Mouse (Mus musculus): ENCODE results near the gene 9130019O22Rik. TPM values are rescaled to one million over a fixed set of nuclear protein-coding genes. Genes with fewer than 3 reads are reported as not detected.

9130019O22Rik gene
- polyA plus RNA-seq, 1 experiment, result 3.2 TPM

DNA sequence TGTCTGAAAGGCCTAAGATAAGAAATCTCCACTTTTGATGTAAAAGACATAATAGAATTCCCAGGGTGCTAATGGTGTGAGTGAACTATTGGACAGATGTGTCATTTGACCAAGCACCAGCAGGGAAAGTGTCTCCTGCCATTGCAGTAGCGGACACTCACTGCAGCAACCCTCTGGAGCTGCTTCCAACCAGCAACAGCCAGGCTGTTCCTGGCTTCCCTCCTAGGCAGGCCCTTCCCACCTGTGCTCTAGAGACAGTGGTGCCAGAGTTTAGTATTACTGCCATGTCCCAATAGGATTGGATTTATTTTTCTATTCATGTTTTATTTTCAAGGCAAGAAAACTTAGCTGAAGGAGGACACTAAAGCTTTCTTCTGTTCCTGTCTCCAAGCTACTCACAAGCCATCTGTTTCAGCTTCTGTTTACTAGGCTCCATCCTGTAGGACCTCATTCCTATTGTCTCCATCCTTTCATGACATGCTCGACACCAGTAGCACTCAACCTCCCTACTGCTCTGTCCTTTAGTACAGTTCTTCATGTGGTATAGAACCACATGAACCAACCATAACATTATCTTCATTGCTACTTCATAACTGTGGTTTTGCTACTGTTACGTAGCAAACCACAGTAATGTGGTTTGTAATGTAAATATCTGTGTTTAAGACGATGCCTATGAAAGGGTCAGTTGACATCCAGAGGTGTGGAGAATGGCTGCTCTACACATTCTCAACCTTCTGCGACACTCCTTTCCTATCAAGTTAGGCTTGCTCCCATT, 35.5 kb downstream of the 9130019O22Rik start:
- no peak overlapping the region for H3K4me3 ChIP-seq (ENCODE audit: extremely low read depth, insufficient read depth, insufficient read length)
- no peaks in the 10 kb centered on the region for H3K36me3 ChIP-seq (ENCODE audit: control insufficient read depth, insufficient read depth, low read length)
- no peaks in the 10 kb centered on the region; the same call in 1 of the 2 replicates for H3K27me3 ChIP-seq (ENCODE audit: control insufficient read depth, insufficient read depth, low read length)
- WGBS, result 48% methylated on average over 5 of the region's 5 CpGs
- no peak for TF ChIP-seq CTCF (IDR thresholded peaks at IDR 0.05; ENCODE audit: extremely low read depth, insufficient read depth, insufficient read length, insufficient replicate concordance)
- TF ChIP-seq POLR2A (IDR thresholded peaks at IDR 0.05; ENCODE audit: low read depth, low read length), result no peak
- no peak for DNase-seq (ENCODE audit: low read depth in 1 of 2, low spot score in 2 of 2)
- no peak overlapping the region for H3K27ac ChIP-seq (ENCODE audit: insufficient read depth, low read length)
- no peaks in the 10 kb centered on the region for H3K4me1 ChIP-seq (ENCODE audit: control insufficient read depth, insufficient read depth, insufficient read length)

- no peaks in the 10 kb centered on the region for H3K4me1 ChIP-seq (ENCODE audit: control insufficient read depth, insufficient read depth, insufficient read length)
- DNase-seq (ENCODE audit: low read depth in 1 of 2, low spot score in 2 of 2), result no peak
- H3K36me3 ChIP-seq (ENCODE audit: control insufficient read depth, insufficient read depth, low read length), result no peaks in the 10 kb centered on the region
- 56% methylated on average over 8 of the region's 8 CpGs for WGBS
- TF ChIP-seq POLR2A (IDR thresholded peaks at IDR 0.05; ENCODE audit: low read depth, low read length) (no peak), CTCF (IDR thresholded peaks at IDR 0.05; ENCODE audit: extremely low read depth, insufficient read depth, insufficient read length, insufficient replicate concordance) (no peak)
- no peak overlapping the region for H3K27ac ChIP-seq (ENCODE audit: insufficient read depth, low read length)
- H3K27me3 ChIP-seq (ENCODE audit: control insufficient read depth, insufficient read depth, low read length), result no peaks in the 10 kb centered on the region
- H3K4me3 ChIP-seq (ENCODE audit: extremely low read depth, insufficient read depth, insufficient read length), result no peak overlapping the region
Observed at GRCm38 (mm10) chr7:127346676-127347075, 40.3 kb downstream of the 9130019O22Rik start.

- DNase-seq (ENCODE audit: low read depth in 1 of 2, low spot score in 2 of 2), result peak; percentile 50 to 85
- Histone ChIP-seq H3K4me3 (ENCODE audit: extremely low read depth, insufficient read depth, insufficient read length) (peak within 1 kb of the TSS; percentile 76), H3K27ac (ENCODE audit: insufficient read depth, low read length) (peak within 1 kb of the TSS; percentile 81), H3K4me1 (ENCODE audit: control insufficient read depth, insufficient read depth, insufficient read length) (no peaks in the 10 kb centered on the region), H3K36me3 (ENCODE audit: control insufficient read depth, insufficient read depth, low read length) (no peaks in the 10 kb centered on the region), H3K27me3 (ENCODE audit: control insufficient read depth, insufficient read depth, low read length) (no peaks in the 10 kb centered on the region)
- no peak for TF ChIP-seq POLR2A (IDR thresholded peaks at IDR 0.05; ENCODE audit: low read depth, low read length)
- no peak for TF ChIP-seq CTCF (IDR thresholded peaks at IDR 0.05; ENCODE audit: extremely low read depth, insufficient read depth, insufficient read length, insufficient replicate concordance)
- WGBS, result under 1% methylated on average over 74 of the region's 76 CpGs
Observed at GRCm38 (mm10) chr7:127345512-127346325, 41.2 kb downstream of the 9130019O22Rik start, which contains the start of gene Zfp768. TSS of gene Zfp768 (minus strand) at chr7:127345589.

DNA sequence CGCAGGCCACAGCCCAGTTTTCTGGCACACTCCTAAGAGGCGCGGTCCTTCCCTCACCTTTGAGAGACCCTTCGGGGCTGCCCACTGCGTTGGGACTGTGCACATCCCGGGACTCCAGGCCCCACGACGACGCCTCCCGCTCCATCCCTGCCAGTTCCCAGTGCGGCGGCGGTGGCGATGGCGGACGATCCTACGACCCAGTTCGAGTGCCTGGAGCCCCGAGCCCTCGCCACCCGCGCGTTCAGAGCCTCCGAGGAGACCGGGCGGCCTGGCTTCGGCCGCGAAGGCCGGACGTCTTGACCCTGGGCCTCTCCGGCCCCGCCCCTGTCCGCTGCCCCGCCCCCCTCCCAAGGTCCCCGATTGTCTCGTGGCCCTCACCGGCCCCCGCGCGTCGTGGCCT, 41.9 kb downstream of the 9130019O22Rik start:
- Histone ChIP-seq H3K4me1 (ENCODE audit: control insufficient read depth, insufficient read depth, insufficient read length) (no peaks in the 10 kb centered on the region), H3K27me3 (ENCODE audit: control insufficient read depth, insufficient read depth, low read length) (no peaks in the 10 kb centered on the region), H3K36me3 (ENCODE audit: control insufficient read depth, insufficient read depth, low read length) (no peaks in the 10 kb centered on the region), H3K4me3 (ENCODE audit: extremely low read depth, insufficient read depth, insufficient read length) (peak overlapping the region; percentile 76), H3K27ac (ENCODE audit: insufficient read depth, low read length) (peak overlapping the region; percentile 81)
- WGBS, result 4% methylated on average over 40 of the region's 42 CpGs
- TF ChIP-seq CTCF (IDR thresholded peaks at IDR 0.05; ENCODE audit: extremely low read depth, insufficient read depth, insufficient read length, insufficient replicate concordance) (no peak), POLR2A (IDR thresholded peaks at IDR 0.05; ENCODE audit: low read depth, low read length) (no peak)
- DNase-seq (ENCODE audit: low read depth in 1 of 2, low spot score in 2 of 2), result no peak

GRCm38 (mm10) chr7:127344371-127344770, 42.6 kb downstream of the 9130019O22Rik start:
- WGBS, result 87% methylated on average over 8 of the region's 8 CpGs
- H3K27ac ChIP-seq (ENCODE audit: insufficient read depth, low read length), result no peak overlapping the region
- no peaks in the 10 kb centered on the region for H3K4me1 ChIP-seq (ENCODE audit: control insufficient read depth, insufficient read depth, insufficient read length)
- no peaks in the 10 kb centered on the region for H3K36me3 ChIP-seq (ENCODE audit: control insufficient read depth, insufficient read depth, low read length)
- H3K27me3 ChIP-seq (ENCODE audit: control insufficient read depth, insufficient read depth, low read length), result no peaks in the 10 kb centered on the region
- DNase-seq (ENCODE audit: low read depth in 1 of 2, low spot score in 2 of 2), result no peak
- TF ChIP-seq CTCF (IDR thresholded peaks at IDR 0.05; ENCODE audit: extremely low read depth, insufficient read depth, insufficient read length, insufficient replicate concordance), result no peak
- H3K4me3 ChIP-seq (ENCODE audit: extremely low read depth, insufficient read depth, insufficient read length), result no peak overlapping the region

DNA sequence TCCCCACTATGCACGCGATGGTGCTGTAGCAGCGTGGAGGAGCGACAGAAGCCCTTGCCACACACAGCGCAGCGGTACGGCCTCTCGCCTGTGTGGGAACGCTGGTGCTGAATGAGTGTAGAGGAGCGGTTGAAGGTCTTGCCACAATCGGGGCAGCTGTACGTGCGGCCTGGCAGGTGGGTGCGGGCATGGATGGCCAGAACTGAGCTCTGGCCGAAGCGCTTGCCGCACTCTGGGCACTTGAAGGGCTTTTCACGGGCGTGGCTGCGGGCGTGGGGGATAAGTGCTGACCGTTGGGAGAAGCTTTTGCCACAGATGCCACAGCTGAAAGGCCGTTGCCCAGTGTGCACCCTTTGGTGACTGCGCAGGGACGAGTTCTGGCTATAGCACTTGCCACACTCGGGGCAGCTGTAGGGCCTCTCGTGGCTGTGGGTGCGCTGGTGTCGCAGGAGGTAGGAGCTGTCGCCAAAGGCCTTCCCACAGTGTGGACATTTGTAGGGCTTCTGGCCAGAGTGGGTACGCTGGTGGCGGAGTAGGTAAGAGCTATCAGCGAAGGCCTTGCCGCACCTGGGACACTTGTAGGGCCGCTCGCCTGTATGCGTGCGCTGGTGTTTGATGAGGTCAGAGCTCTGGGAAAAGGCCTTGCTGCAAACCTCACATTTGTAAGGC, 43.5 kb downstream of the 9130019O22Rik start:
- TF ChIP-seq CTCF (IDR thresholded peaks at IDR 0.05; ENCODE audit: extremely low read depth, insufficient read depth, insufficient read length, insufficient replicate concordance) (no peak), POLR2A (IDR thresholded peaks at IDR 0.05; ENCODE audit: low read depth, low read length) (no peak)
- Histone ChIP-seq H3K27ac (ENCODE audit: insufficient read depth, low read length) (no peak overlapping the region), H3K36me3 (ENCODE audit: control insufficient read depth, insufficient read depth, low read length) (no peaks in the 10 kb centered on the region), H3K4me1 (ENCODE audit: control insufficient read depth, insufficient read depth, insufficient read length) (no peaks in the 10 kb centered on the region), H3K4me3 (ENCODE audit: extremely low read depth, insufficient read depth, insufficient read length) (no peak overlapping the region), H3K27me3 (ENCODE audit: control insufficient read depth, insufficient read depth, low read length) (no peaks in the 10 kb centered on the region)
- no peak for DNase-seq (ENCODE audit: low read depth in 1 of 2, low spot score in 2 of 2)
- WGBS, result 96% methylated on average over 38 of the region's 38 CpGs

Measured in spleen, adult 2 months (tissue).